Mouse (Mus musculus) CD4-positive, CD25-positive, alpha-beta regulatory T cell, adult 4 months (primary cell): ENCODE results near the gene Tfcp2. TPM values are rescaled to one million over a fixed set of nuclear protein-coding genes. Genes with fewer than 3 reads are reported as not detected.

Source experiments
- polyA plus RNA-seq, 2 experiments: library from polyadenylated mRNA; unstranded; fragments of 100-300 nt; shearing (Covaris generic); gene quantifications; one replicate each; pipeline ENCODE4 v1.2.1; 2017

The Tfcp2 gene
- polyA plus RNA-seq, 2 experiments from 2014 or later = 6.0 to 6.8 TPM

Other genes starting within 250 kb of the Tfcp2 start
- 10 to 100 TPM in 1 of 2 experiments, 1 to 10 TPM in 1; 4.2 to 10.2 TPM for gene Mettl7a1, start 247.9 kb downstream of the Tfcp2 start, polyA plus RNA-seq
- under 1 TPM in 1 of 2 experiments, not detected in 1; 0.31 TPM for gene Mettl7a3, start 217.1 kb downstream of the Tfcp2 start, polyA plus RNA-seq
- not detected for gene Methig1, start 198.9 kb downstream of the Tfcp2 start, polyA plus RNA-seq
- gene Mettl7a2, start 198.8 kb downstream of the Tfcp2 start, polyA plus RNA-seq = not detected
- not detected for gene Higd1c, start 187.5 kb downstream of the Tfcp2 start, polyA plus RNA-seq
- not detected for gene Gm5475, start 129.9 kb downstream of the Tfcp2 start, polyA plus RNA-seq
- gene Slc11a2, start 126.9 kb downstream of the Tfcp2 start, polyA plus RNA-seq = 10 to 100 TPM; 31.4 to 39.1 TPM
- 10 to 100 TPM; 52.3 to 82.7 TPM for gene Letmd1, start 83.0 kb downstream of the Tfcp2 start, polyA plus RNA-seq
- gene Csrnp2, start 56.5 kb downstream of the Tfcp2 start, polyA plus RNA-seq = 1 to 10 TPM; 1.8 to 2.5 TPM
- gene Pou6f1, start 48.0 kb upstream of the Tfcp2 start, polyA plus RNA-seq = 10 to 100 TPM; 13.3 to 17.4 TPM
- 100 to 1,000 TPM; 682 to 766 TPM for gene Dazap2, start 63.3 kb upstream of the Tfcp2 start, polyA plus RNA-seq
- gene Smagp, start 84.9 kb upstream of the Tfcp2 start, polyA plus RNA-seq = not detected
- 100 to 1,000 TPM; 283 to 390 TPM for gene Bin2, start 117.5 kb upstream of the Tfcp2 start, polyA plus RNA-seq
- 10 to 100 TPM in 1 of 2 experiments, 1 to 10 TPM in 1; 5.7 to 10.5 TPM for gene Cela1, start 135.9 kb upstream of the Tfcp2 start, polyA plus RNA-seq
- gene Galnt6, start 177.4 kb upstream of the Tfcp2 start, polyA plus RNA-seq = 100 to 1,000 TPM in 1 of 2 experiments, 10 to 100 TPM in 1; 63.9 to 105 TPM
- 1 to 10 TPM; 5.7 to 7.7 TPM for gene Slc4a8, start 209.7 kb upstream of the Tfcp2 start, polyA plus RNA-seq